Mouse (Mus musculus): ENCODE data around the gene Csf3r. TPM values are rescaled to one million over a fixed set of nuclear protein-coding genes. Genes with fewer than 3 reads are reported as not detected.
"Not testable (repeated sequence)": the region's sequence is repeated elsewhere in the genome, so short reads cannot be mapped to it uniquely, and the experiment has no call there.

Gene Csf3r
- 1.9 and 2.6 TPM in 2 replicates for polyA plus RNA-seq (2012; rRNA removed)

- no peak for TF ChIP-seq CTCF (IDR thresholded peaks at IDR 0.05; ENCODE audit: borderline replicate concordance, insufficient read depth, low read depth, low read length)
- TF ChIP-seq POLR2A (IDR thresholded peaks at IDR 0.05; ENCODE audit: borderline replicate concordance, insufficient read depth, low read length): no peak
- Histone ChIP-seq H3K27ac (ENCODE audit: insufficient read depth, low read length) (no peak within 1 kb of the TSS), H3K4me3 (replicated peaks; ENCODE audit: insufficient read depth, low read depth, low read length) (no peak within 1 kb of the TSS), H3K4me1 (ENCODE audit: control insufficient read depth, insufficient read depth, low read length) (no peaks in the 10 kb centered on the region), H3K27me3 (ENCODE audit: control insufficient read depth, insufficient read depth, low read length) (no peaks in the 10 kb centered on the region)
- no peak for DNase-seq
- WGBS: 64% methylated on average over 16 of the region's 16 CpGs
Measured at GRCm38 (mm10) chr4:126024303-126024900, at the start of gene Csf3r. TSS of gene Csf3r (plus strand) at chr4:126024550.

DNA sequence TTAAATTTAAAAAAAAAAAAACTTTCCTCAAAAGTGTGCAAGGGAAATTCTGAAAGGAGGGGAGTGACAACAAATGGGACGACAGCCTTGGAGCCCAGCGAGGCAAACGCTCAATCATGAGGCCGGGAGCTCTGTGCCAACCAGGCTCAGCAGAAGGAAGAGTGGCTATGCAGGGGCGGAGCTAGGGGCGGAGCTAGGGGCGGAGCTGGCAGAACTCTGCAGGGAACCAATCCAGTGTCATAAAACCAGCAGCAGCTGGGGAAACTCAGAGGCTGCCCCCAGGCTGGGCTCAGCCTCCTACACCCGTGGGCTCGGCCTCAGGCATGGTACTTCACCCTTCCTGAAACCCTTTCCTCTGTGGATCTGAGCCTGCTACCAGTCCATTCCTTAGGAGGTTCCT is 46.6 kb upstream of the Csf3r start:
- no peak overlapping the region for H3K27ac ChIP-seq (ENCODE audit: insufficient read depth, low read length)
- TF ChIP-seq POLR2A (IDR thresholded peaks at IDR 0.05; ENCODE audit: borderline replicate concordance, insufficient read depth, low read length) (no peak), CTCF (IDR thresholded peaks at IDR 0.05; ENCODE audit: borderline replicate concordance, insufficient read depth, low read depth, low read length) (no peak)
- no peak for DNase-seq
- no peak overlapping the region for H3K4me3 ChIP-seq (replicated peaks; ENCODE audit: insufficient read depth, low read depth, low read length)
- no peaks in the 10 kb centered on the region for H3K27me3 ChIP-seq (ENCODE audit: control insufficient read depth, insufficient read depth, low read length)
- 52% methylated on average over 9 of the region's 9 CpGs for WGBS
- no peaks in the 10 kb centered on the region for H3K4me1 ChIP-seq (ENCODE audit: control insufficient read depth, insufficient read depth, low read length)

DNA sequence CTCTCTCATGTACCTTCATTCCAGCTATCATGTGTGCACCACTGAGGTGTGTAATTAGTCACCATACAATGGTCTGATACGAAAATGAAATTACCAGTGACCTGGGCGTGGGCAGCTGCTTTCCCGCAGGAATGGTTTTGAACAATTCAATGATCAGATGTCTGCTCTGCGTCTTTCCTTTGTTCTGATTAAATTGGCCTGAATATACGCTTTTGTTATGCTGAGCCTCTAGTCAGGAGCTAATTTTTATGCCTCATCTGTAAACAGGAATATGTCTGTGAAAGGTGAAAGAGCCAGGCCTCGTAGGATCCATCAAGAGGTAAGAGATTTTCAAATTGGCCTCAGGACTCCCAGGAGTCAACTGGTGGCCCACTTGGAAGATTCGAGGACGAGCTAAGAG is 41.1 kb upstream of the Csf3r start:
- Histone ChIP-seq H3K4me3 (replicated peaks; ENCODE audit: insufficient read depth, low read depth, low read length) (no peak overlapping the region), H3K27me3 (ENCODE audit: control insufficient read depth, insufficient read depth, low read length) (no peaks in the 10 kb centered on the region), H3K27ac (ENCODE audit: insufficient read depth, low read length) (no peak overlapping the region), H3K4me1 (ENCODE audit: control insufficient read depth, insufficient read depth, low read length) (no peaks in the 10 kb centered on the region)
- WGBS: 71% methylated on average over 8 of the region's 8 CpGs
- DNase-seq: no peak
- TF ChIP-seq CTCF (IDR thresholded peaks at IDR 0.05; ENCODE audit: borderline replicate concordance, insufficient read depth, low read depth, low read length) (no peak), POLR2A (IDR thresholded peaks at IDR 0.05; ENCODE audit: borderline replicate concordance, insufficient read depth, low read length) (no peak)

DNA sequence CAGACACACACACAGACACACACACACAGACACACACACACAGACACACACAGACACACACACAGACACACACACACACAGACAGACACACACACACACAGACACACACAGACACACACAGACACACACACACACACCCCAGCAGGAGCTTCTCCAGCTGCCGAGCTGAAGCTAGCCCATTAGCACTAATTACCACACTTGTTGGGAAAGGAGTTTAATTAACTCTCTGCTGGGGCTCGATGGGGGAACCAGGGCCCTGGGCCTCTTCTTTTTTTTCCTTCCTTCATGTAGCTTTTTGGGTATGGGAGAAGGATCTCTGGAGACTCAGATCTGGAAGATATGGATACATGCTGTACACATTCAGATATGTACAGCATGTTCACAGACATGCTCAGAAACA is 38.6 kb upstream of the Csf3r start:
- H3K4me1 ChIP-seq (ENCODE audit: control insufficient read depth, insufficient read depth, low read length); H3K4me3 ChIP-seq (replicated peaks; ENCODE audit: insufficient read depth, low read depth, low read length); H3K27me3 ChIP-seq (ENCODE audit: control insufficient read depth, insufficient read depth, low read length); DNase-seq; H3K27ac ChIP-seq (ENCODE audit: insufficient read depth, low read length): not testable (repeated sequence)
- 34% methylated on average over 2 of the region's 2 CpGs for WGBS

DNA sequence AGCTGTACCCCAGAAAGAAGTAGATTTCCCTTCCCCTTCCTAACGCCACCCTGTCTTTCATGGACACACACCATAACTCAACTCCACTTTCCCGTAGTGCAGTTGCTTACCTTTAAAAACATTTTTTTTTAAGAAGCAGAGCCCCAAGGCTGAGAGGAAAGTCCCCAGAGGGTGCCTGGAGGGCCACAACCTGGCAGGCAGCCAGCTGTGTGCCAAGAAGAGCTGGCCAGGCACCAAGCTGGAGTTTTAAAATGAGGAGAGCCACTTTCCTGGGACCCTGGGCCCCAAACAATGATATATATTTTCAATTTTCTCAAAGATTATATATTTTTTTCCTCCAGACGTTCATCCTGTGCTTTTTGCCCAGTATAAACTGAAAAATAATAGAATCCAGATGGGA is 37.3 kb upstream of the Csf3r start:
- no peaks in the 10 kb centered on the region for H3K27me3 ChIP-seq (ENCODE audit: control insufficient read depth, insufficient read depth, low read length)
- DNase-seq: no peak
- WGBS: 51% methylated on average over 3 of the region's 3 CpGs
- no peak overlapping the region for H3K27ac ChIP-seq (ENCODE audit: insufficient read depth, low read length)
- H3K4me3 ChIP-seq (replicated peaks; ENCODE audit: insufficient read depth, low read depth, low read length): no peak overlapping the region
- H3K4me1 ChIP-seq (ENCODE audit: control insufficient read depth, insufficient read depth, low read length): no peaks in the 10 kb centered on the region
- TF ChIP-seq CTCF (IDR thresholded peaks at IDR 0.05; ENCODE audit: borderline replicate concordance, insufficient read depth, low read depth, low read length) (no peak), POLR2A (IDR thresholded peaks at IDR 0.05; ENCODE audit: borderline replicate concordance, insufficient read depth, low read length) (no peak)

GRCm38 (mm10) chr4:125989061-125989460 is 35.3 kb upstream of the Csf3r start:
- Histone ChIP-seq H3K27ac (ENCODE audit: insufficient read depth, low read length) (no peak overlapping the region), H3K4me3 (replicated peaks; ENCODE audit: insufficient read depth, low read depth, low read length) (no peak overlapping the region), H3K27me3 (ENCODE audit: control insufficient read depth, insufficient read depth, low read length) (no peaks in the 10 kb centered on the region), H3K4me1 (ENCODE audit: control insufficient read depth, insufficient read depth, low read length) (no peaks in the 10 kb centered on the region)
- 53% methylated on average over 11 of the region's 11 CpGs for WGBS
- DNase-seq: no peak
- no peak for TF ChIP-seq CTCF (IDR thresholded peaks at IDR 0.05; ENCODE audit: borderline replicate concordance, insufficient read depth, low read depth, low read length)
- no peak for TF ChIP-seq POLR2A (IDR thresholded peaks at IDR 0.05; ENCODE audit: borderline replicate concordance, insufficient read depth, low read length)

DNA sequence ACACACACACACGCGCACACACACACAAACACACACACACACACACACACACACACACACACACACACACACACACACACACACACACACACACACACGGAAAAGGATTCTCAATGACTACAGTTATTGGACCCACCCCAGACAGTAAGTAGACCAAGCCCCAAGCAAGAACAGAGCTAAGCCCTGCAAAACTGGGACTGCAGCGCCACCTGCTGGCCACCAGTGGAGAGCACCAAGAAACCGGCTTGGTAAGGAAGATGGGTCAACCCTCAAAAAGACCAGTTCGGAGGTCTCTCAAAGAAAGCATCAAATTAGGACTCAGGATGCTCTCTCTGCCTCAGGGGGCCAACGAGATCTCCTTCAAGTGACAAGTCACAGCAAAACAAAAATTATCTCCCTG is 34.2 kb upstream of the Csf3r start:
- H3K27me3 ChIP-seq (ENCODE audit: control insufficient read depth, insufficient read depth, low read length): no peaks in the 10 kb centered on the region
- 6% methylated on average over 5 of the region's 7 CpGs for WGBS
- DNase-seq: peak; percentile 16 to 43
- H3K4me1 ChIP-seq (ENCODE audit: control insufficient read depth, insufficient read depth, low read length): no peaks in the 10 kb centered on the region
- TF ChIP-seq CTCF (IDR thresholded peaks at IDR 0.05; ENCODE audit: borderline replicate concordance, insufficient read depth, low read depth, low read length): peak; percentile 75
- TF ChIP-seq POLR2A (IDR thresholded peaks at IDR 0.05; ENCODE audit: borderline replicate concordance, insufficient read depth, low read length): no peak
- H3K27ac ChIP-seq (ENCODE audit: insufficient read depth, low read length): no peak overlapping the region
- no peak overlapping the region for H3K4me3 ChIP-seq (replicated peaks; ENCODE audit: insufficient read depth, low read depth, low read length)

- Histone ChIP-seq H3K4me1 (ENCODE audit: control insufficient read depth, insufficient read depth, low read length) (no peaks in the 10 kb centered on the region), H3K27me3 (ENCODE audit: control insufficient read depth, insufficient read depth, low read length) (no peaks in the 10 kb centered on the region), H3K27ac (ENCODE audit: insufficient read depth, low read length) (no peak overlapping the region), H3K4me3 (replicated peaks; ENCODE audit: insufficient read depth, low read depth, low read length) (no peak overlapping the region)
- no peak for DNase-seq
- WGBS: 78% methylated on average over 3 of the region's 3 CpGs
- TF ChIP-seq CTCF (IDR thresholded peaks at IDR 0.05; ENCODE audit: borderline replicate concordance, insufficient read depth, low read depth, low read length) (no peak), POLR2A (IDR thresholded peaks at IDR 0.05; ENCODE audit: borderline replicate concordance, insufficient read depth, low read length) (no peak)
Measured at GRCm38 (mm10) chr4:125992206-125992605, 32.1 kb upstream of the Csf3r start.

All from cerebellum, adult 2 months (tissue).